Mouse (Mus musculus) stomach, embryonic 14.5 days (tissue): Measurements from ENCODE around the gene Bach1. TPM values are rescaled to one million over a fixed set of nuclear protein-coding genes. Genes with fewer than 3 reads are reported as not detected.

ENCODE experiments used
- ATAC-seq: fragments of 200-750 bp; cut with Nextera tagmentation; 2 replicates; pipeline ENCODE4 v1.8.0; 2017; ENCODE audit warnings: low read depth, moderate TSS enrichment; ENCODE audit not compliant: insufficient number of reproducible peaks, insufficient read depth, low FRiP score
- H3K27ac ChIP-seq: fragments of 300-500 bp; sonication (generic); 2 replicates; pipeline ENCODE4 v1.5.1; 2014; ENCODE audit warnings: mild to moderate bottlenecking, low read length, moderate library complexity, mixed read lengths
- H3K27me3 ChIP-seq: fragments of 300-500 bp; sonication (generic); 2 replicates; pipeline ENCODE4 v1.6.1; 2014; ENCODE audit warnings: low read length, control low read depth, mixed read lengths; ENCODE audit not compliant: control insufficient read depth, insufficient read depth
- H3K36me3 ChIP-seq: fragments of 300-500 bp; sonication (generic); 2 replicates; pipeline ENCODE4 v1.6.1; 2014; ENCODE audit warnings: mild to moderate bottlenecking, control low read depth, low read length, moderate library complexity, mixed read lengths; ENCODE audit not compliant: control insufficient read depth, insufficient read depth
- H3K4me1 ChIP-seq: fragments of 300-500 bp; sonication (generic); 2 replicates; pipeline ENCODE4 v1.6.1; 2014; ENCODE audit warnings: low read length, control low read depth, mixed read lengths; ENCODE audit not compliant: control insufficient read depth, insufficient read depth
- H3K4me2 ChIP-seq: fragments of 300-500 bp; sonication (generic); replicated peaks from 2 replicates; pipeline ENCODE4 v1.6.1; 2014; ENCODE audit warnings: low read depth, low read length, control low read depth
- H3K4me3 ChIP-seq: fragments of 300-500 bp; sonication (generic); 2 replicates; pipeline ENCODE4 v1.5.1; 2014; ENCODE audit warnings: low read depth, low read length, control low read depth
- H3K9ac ChIP-seq: fragments of 300-500 bp; sonication (generic); replicated peaks from 2 replicates; pipeline ENCODE4 v1.6.1; 2014; ENCODE audit warnings: low read depth, mild to moderate bottlenecking, control low read depth, low read length, moderate library complexity, mixed read lengths
- H3K9me3 ChIP-seq: fragments of 300-500 bp; sonication (generic); 2 replicates; pipeline ENCODE4 v1.6.1; 2016; ENCODE audit warnings: low read depth, low read length, control low read depth; ENCODE audit not compliant: control insufficient read depth
- WGBS: fragments of 180-500 bp; shearing (Covaris S2); extraction: QIAGEN DNeasy Blood & Tissue Kit; methylation state at CpG from one replicate; pipeline ENCODE4 v1.1.7; 2014; 5-methylcytosine and 5-hydroxymethylcytosine counted together
- polyA plus RNA-seq: library from polyadenylated mRNA; unstranded; fragments of >200 nt; fragmentation: Nextera tagmentation; extraction: Ambion mirVana; gene quantifications from 2 replicates; pipeline ENCODE4 v1.2.1, GENCODE M21; 2014

Bach1 gene
- polyA plus RNA-seq, 1 experiment from 2014 or later: 16.2 TPM

DNA sequence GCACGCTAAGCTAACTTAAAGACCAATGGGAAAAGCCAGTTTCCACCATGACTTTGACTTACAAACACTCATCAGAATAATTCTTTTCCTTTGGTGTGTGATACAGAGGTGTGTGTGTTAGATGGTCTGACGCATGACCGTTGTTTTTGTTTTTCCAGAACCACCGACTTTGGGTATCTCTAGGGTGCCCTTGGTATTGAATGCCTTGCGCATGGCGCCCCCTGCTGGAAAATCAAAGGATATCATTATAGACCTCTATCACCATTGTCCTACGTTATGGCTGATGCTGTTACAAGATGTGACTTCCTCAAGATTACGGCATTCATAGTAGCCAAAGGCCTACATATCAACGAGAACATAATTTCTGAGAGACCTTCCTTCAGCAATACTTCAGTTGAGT is 56.1 kb downstream of the Bach1 start:
- no peaks in the 10 kb centered on the region for H3K27me3 ChIP-seq
- H3K4me3 ChIP-seq: no peak overlapping the region
- no peaks in the 10 kb centered on the region for H3K9me3 ChIP-seq
- H3K4me2 ChIP-seq: no peak overlapping the region
- no peak for ATAC-seq
- no peak overlapping the region for H3K27ac ChIP-seq
- H3K4me1 ChIP-seq: no peaks in the 10 kb centered on the region
- 69% methylated on average over 9 of the region's 9 CpGs for WGBS
- H3K36me3 ChIP-seq: no peaks in the 10 kb centered on the region
- no peak overlapping the region for H3K9ac ChIP-seq

DNA sequence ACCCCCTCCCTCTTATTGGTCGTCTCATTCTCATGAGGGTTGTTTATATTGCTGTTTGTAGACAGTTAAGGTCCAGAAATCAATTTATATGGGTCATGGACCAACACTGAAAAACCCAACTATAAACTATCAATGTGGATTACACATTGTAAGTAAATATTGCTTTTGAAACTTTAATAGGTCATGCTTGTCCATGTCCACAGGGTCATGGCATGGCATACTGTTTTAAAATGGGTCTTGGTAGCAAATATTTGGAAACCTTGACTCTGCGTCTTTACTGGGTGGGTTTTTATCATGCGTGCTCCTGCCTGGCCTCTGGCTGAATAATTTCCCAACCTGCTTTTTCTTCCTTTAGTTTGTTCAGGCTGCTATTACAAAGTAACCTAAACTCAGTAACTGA is 57.2 kb downstream of the Bach1 start:
- Histone ChIP-seq H3K27me3 (no peaks in the 10 kb centered on the region), H3K36me3 (no peaks in the 10 kb centered on the region), H3K4me1 (no peaks in the 10 kb centered on the region), H3K9me3 (no peaks in the 10 kb centered on the region), H3K4me2 (no peak overlapping the region), H3K27ac (no peak overlapping the region), H3K4me3 (no peak overlapping the region), H3K9ac (no peak overlapping the region)
- WGBS: 72% methylated on average over 3 of the region's 3 CpGs
- no peak for ATAC-seq

DNA sequence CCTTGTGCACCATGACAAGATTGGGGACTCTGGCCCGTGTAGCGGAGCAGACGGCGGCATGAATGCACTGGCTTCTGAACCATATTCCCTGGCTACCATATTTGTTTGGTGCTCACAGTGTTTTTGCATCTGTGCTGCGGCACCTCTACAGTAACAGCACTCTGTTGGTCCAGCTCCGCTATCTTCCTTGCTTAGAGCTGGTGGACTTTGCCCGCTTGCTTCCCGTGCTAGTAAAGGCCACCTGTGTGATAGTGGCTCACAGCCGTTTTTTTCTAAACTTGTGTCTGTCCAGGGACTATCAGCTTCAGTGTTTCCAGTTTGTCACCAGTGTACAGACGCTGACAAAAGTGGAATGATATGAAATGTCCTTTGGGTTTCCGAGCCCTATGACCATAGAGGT is 59.3 kb downstream of the Bach1 start:
- no peaks in the 10 kb centered on the region for H3K9me3 ChIP-seq
- ATAC-seq: 0 out of 2 replicates have a peak, but pooled peaks have one; percentile 59

DNA sequence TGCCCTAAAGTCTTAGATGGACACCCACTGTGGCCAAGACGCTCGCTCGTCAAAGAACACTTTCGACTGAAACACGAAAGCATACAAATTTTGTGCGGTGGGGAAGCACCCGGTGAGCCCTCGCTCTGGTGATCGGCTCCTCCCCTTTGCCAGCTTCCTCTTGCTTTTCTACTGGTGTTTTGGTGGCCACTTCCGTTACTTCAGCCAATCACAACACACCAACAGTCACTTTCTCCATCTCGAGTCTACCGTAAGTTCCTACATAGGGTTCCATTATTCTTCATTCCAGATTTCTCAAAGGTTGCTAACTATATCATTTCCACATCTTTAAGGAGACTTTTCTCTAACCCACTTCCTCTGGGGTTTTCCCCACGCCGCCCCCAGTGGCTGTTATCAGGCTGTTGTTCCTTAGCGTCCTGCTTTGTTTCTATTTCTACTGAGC is 65.9 kb downstream of the Bach1 start:
- no peak for ATAC-seq
- H3K9me3 ChIP-seq: no peaks in the 10 kb centered on the region
- no peaks in the 10 kb centered on the region for H3K36me3 ChIP-seq
- no peak overlapping the region for H3K9ac ChIP-seq
- no peak overlapping the region for H3K4me3 ChIP-seq
- no peak overlapping the region for H3K4me2 ChIP-seq
- no peaks in the 10 kb centered on the region for H3K27me3 ChIP-seq
- no peak overlapping the region for H3K27ac ChIP-seq
- no peaks in the 10 kb centered on the region for H3K4me1 ChIP-seq
- 94% methylated on average over 15 of the region's 15 CpGs for WGBS

More for the DNA sequence above, 59.3 kb downstream of the Bach1 start:
- H3K27me3 ChIP-seq: no peaks in the 10 kb centered on the region
- H3K27ac ChIP-seq: no peak overlapping the region
- 90% methylated on average over 11 of the region's 11 CpGs for WGBS
- no peak overlapping the region for H3K9ac ChIP-seq
- H3K4me1 ChIP-seq: no peaks in the 10 kb centered on the region
- no peaks in the 10 kb centered on the region for H3K36me3 ChIP-seq
- H3K4me2 ChIP-seq: no peak overlapping the region
- H3K4me3 ChIP-seq: no peak overlapping the region

DNA sequence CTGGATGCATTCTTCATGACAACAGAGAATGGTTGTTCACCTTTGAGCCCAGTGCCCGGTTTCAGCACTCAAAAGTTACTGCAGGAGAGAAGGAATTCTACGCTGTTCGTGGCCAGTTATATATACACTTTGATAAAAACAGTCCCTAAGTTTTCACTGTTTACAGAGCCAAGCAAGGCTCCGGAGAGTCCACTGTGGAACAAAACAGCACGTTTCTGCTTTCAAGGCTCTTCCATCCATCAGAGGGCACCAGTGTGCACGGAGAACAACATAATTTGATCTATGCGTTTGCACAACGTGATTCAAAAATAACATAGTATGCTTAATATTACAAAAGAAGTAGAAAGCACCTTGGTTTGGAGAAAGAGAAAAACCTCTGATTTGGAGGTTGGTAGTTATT is 67.2 kb downstream of the Bach1 start:
- H3K4me1 ChIP-seq: no peaks in the 10 kb centered on the region
- no peak overlapping the region for H3K9ac ChIP-seq
- H3K27me3 ChIP-seq: no peaks in the 10 kb centered on the region
- H3K4me2 ChIP-seq: no peak overlapping the region
- H3K9me3 ChIP-seq: no peaks in the 10 kb centered on the region
- H3K36me3 ChIP-seq: no peaks in the 10 kb centered on the region
- H3K27ac ChIP-seq: no peak overlapping the region
- H3K4me3 ChIP-seq: no peak overlapping the region
- WGBS: 40% methylated on average over 8 of the region's 8 CpGs
- no peak; the same call in 1 of the 2 replicates for ATAC-seq

DNA sequence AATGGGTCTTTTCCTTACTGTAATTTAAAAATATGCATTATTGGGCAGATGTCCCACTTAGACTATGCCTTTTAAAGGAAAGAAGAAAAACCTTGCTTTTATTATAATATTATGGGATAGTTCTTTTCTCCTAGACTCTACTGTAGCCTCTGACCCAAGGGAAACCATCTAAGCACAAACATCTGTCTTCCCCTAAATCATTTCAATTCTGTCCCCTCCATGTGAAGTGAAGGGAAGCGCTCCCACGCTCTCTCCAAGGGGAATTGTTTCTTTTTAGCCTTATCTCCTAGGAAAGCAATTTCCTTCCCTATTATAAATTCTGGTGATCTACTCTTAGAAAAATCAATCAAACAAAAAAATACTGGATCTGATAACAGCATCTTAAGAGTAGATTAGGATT is 71.8 kb downstream of the Bach1 start:
- Histone ChIP-seq H3K4me2 (no peak overlapping the region), H3K9ac (no peak overlapping the region), H3K27me3 (no peaks in the 10 kb centered on the region), H3K27ac (no peak overlapping the region), H3K9me3 (no peaks in the 10 kb centered on the region), H3K4me3 (no peak overlapping the region), H3K36me3 (no peaks in the 10 kb centered on the region), H3K4me1 (no peaks in the 10 kb centered on the region)
- ATAC-seq: no peak
- WGBS: 70% methylated on average over 2 of the region's 2 CpGs

DNA sequence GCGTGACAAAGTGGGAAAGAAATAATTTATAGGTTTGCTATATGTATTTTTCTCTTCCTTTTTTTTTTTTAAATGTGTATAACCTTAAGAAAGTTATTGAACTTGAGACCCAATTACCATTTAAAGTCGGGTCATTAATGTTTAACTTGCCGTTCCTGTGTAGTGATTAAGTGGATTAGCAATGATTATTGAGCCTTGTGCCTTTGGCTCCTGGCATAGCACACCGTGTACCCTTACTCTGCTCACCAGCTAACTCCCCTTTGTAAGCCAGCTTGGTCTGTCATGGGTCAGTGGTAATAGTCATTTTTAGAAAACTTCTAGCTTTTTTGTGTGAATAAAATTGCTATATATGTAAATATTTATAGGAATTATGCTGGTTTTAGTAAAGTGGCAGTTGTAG is 73.2 kb downstream of the Bach1 start:
- Histone ChIP-seq H3K4me1 (no peaks in the 10 kb centered on the region), H3K27ac (no peak overlapping the region), H3K9ac (no peak overlapping the region), H3K27me3 (no peaks in the 10 kb centered on the region), H3K4me3 (no peak overlapping the region), H3K36me3 (no peaks in the 10 kb centered on the region), H3K4me2 (no peak overlapping the region), H3K9me3 (no peaks in the 10 kb centered on the region)
- 69% methylated on average over 4 of the region's 4 CpGs for WGBS
- ATAC-seq: no peak

DNA sequence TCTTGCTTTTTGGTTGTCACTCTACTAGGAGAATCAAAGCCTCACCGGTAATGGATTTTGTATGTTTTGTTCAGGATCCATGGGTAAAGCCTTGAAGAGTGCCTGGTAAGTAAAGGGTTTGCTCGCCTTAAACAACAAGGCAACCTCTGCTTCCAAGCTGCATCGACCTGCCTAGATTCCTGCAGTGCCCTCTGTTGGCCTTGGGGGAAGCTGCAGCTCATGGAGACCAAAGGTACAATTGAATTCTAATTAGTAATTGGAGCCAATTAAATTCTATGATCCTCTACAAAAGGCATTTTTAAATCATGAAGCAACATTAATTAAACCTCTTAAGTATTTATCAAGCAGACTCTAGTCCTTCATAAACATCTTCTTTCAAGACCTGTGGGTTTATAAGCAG is 75.7 kb downstream of the Bach1 start:
- no peaks in the 10 kb centered on the region for H3K36me3 ChIP-seq
- no peak overlapping the region for H3K4me3 ChIP-seq
- no peaks in the 10 kb centered on the region for H3K4me1 ChIP-seq
- no peak overlapping the region for H3K9ac ChIP-seq
- 56% methylated on average over 3 of the region's 3 CpGs for WGBS
- no peaks in the 10 kb centered on the region for H3K27me3 ChIP-seq
- no peaks in the 10 kb centered on the region for H3K9me3 ChIP-seq
- no peak for ATAC-seq
- no peak overlapping the region for H3K27ac ChIP-seq
- H3K4me2 ChIP-seq: no peak overlapping the region

DNA sequence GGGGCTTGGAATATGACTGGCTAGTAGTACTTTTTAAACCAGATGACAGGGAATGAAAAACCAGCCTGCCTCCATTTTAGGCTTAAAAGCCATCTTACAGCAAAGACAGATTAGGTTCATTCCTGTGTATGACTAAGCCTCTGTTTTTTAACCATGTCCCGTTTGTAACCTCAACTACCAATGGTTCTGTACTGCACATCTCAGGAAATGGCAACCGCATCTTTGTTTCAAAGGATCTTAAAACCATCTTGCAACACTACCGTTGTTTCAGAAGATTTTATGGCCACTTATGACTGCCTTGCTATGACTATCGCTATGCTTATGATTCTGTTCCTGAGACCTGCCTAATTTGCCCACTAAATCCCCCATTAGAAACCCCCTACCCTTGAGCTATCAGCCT is 78.6 kb downstream of the Bach1 start:
- WGBS: 89% methylated on average over 4 of the region's 4 CpGs
- ATAC-seq: no peak

More for the DNA sequence above, 78.6 kb downstream of the Bach1 start:
- Histone ChIP-seq H3K27ac (no peak overlapping the region), H3K4me3 (no peak overlapping the region), H3K27me3 (no peaks in the 10 kb centered on the region), H3K4me1 (no peaks in the 10 kb centered on the region), H3K9me3 (no peaks in the 10 kb centered on the region), H3K36me3 (no peaks in the 10 kb centered on the region), H3K9ac (no peak overlapping the region), H3K4me2 (no peak overlapping the region)
